Mouse (Mus musculus): ENCODE results near the gene Gna15. TPM values are rescaled to one million over a fixed set of nuclear protein-coding genes. Genes with fewer than 3 reads are reported as not detected.

Gene Gna15
- polyA plus RNA-seq (2012; rRNA removed): 16.1 and 16.2 TPM in 2 replicates

- peak; percentile 56 for DNase-seq (ENCODE audit: low spot score)
These were observed at the start of gene Gna15 for GRCm38 (mm10) chr10:81524051-81524605. Gna15 (minus strand) TSS chr10:81524225.

DNA sequence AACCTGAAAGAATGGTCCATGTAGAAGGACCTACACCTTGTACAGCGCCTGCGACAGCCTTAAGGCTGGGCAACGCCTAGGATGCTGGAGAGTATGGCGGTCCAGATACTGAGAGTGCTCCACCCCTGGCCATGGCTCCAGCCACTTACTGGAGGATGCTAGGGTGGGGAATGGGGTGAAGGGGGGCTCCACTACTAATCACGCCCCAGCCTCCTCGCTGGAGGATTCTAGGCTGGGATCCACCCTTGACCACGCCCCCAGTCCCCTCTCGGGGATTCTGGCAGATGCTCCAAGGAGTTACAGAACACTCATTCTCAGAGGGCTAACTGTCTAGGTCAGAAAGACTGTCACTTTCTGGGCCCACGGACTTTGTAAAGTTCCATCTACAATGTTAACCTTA, 49.0 kb upstream of the Gna15 start:
- no peak for DNase-seq (ENCODE audit: low spot score)

- no peak for DNase-seq (ENCODE audit: low spot score)
These were observed 48.2 kb upstream of the Gna15 start for GRCm38 (mm10) chr10:81572133-81572671.

- DNase-seq (ENCODE audit: low spot score): peak; percentile 88
These were observed 47.5 kb upstream of the Gna15 start for GRCm38 (mm10) chr10:81571501-81571876.

DNA sequence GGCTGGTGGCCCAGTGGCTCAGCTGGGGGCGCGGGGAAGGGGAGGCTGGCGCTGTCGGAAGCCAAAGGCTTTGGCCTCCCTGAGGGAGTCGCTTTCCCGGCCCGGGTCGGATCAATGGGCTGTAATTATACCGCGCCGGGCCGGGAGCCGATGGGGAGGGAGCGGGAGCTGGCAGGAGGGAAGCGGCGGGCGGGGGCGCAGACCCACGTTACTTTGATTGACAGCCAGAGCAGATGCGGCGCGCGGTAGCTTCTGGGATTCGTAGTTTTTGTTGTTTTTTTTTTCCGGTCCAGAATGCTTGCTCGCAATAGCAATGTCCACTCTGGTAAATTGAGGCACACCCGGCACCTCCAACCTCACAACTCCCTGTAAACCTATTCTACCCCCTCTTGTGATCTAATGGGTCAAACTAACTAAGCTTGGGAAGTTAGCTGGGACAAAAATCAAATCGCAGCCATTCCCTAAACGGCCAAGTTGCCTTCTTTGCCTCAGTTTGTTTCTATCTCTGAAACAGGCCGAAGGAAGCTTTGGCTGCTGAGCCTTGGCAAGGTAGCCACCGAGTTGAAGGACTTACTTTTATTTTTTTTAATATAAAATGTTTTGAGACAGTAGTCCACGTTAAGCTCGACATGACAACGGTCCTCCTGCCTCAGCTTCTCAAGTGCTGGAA, 46.9 kb upstream of the Gna15 start:
- peak; percentile 75 for DNase-seq (ENCODE audit: low spot score)

GRCm38 (mm10) chr10:81570238-81570800, 46.3 kb upstream of the Gna15 start:
- DNase-seq (ENCODE audit: low spot score): no peak

DNA sequence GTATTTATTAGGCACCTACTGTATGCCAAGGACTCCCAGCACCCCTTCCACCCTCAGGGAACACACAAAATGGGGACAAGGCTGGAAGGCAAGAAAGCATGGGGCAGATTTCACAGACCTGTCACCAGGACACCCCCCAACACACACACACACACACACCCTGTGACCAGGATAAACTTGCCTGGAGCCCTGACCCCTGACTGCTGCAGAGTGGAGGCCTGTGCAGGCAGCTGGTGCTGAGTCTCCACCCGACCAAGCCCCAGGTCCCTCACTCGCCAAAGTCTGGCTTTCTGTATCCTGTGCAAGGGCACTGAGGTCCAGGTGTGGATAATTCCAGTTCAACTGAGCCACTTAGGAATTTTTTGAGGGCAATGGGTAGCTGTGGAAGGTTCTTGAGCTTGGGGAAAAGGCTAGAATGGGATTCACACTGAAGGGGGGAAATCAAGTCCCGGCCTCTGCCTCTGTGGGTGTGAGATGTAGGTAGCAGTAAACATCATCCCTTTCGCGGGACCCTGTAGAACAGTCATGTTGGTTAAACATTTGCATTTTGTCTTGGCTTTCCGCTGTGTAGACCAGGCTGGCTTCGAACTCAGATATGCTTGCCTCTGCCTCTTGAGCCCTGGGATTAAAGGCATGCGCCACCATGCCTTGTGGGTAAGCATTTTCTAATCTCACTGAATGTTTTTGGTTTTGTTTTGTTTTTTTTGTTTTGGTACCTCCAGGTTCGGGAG, 45.6 kb upstream of the Gna15 start:
- no peak for DNase-seq (ENCODE audit: low spot score)

GRCm38 (mm10) chr10:81568381-81569191, 44.6 kb upstream of the Gna15 start:
- DNase-seq (ENCODE audit: low spot score): no peak

DNA sequence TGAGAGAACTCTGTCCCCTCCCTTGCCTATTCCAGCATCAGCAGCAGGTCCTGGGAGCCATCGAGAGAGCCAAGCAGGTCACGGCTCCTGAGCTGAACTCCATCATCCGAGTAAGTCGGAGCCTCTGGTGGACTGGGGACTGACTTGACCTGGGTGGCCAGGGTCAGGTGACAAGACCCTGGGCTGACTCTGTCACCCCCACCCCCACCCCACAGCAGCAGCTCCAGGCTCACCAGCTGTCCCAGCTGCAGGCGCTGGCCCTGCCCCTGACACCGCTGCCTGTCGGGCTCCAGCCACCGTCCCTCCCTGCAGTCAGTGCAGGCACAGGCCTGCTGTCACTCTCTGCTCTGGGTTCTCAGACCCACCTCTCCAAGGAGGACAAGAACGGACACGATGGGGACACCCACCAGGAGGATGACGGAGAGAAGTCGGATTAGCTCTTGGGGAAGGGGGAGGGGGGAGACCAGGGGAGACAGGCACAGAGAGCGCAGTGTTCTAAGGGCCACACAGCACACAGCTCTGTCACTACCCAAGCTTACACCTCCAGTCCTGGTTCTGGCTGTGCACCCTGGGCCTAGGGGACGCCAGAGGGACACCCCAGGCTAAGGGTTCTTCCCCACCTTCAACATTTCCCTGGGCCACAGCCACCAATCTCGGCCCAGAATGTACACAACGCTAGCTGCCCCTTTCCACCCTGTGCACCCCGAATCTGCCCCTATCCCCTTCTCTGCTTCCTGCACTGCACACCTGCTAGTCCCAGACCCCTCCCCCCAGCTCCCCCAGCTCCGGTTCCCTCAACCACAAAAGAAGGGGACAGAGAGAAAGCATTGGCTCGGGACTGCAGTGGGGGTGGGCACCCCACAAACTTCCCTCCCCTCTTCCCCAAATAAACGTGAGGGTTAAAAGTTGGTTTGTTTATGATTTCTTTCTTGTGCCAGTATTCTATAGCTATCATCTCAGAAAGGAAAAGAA, 41.5 kb upstream of the Gna15 start:
- no peak for DNase-seq (ENCODE audit: low spot score)

DNA sequence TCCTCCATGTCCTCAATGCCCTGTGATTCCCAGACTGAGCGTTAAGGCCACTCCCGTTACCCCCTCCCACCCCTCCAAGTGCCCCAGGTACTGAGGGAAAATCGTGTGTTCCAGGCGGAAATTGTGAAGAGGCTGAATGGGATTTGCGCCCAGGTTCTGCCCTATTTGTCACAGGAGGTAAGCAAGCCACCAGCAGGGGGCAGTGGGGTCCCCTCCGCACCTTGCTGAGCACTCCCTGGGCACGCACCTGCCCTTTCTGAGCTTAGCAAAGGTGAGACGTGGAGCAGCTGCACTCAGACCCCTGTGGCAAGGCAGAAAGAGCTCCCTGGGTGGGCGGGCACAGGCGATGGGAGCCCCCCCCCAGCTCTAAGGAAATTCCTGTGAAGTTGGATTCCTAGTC, 40.7 kb upstream of the Gna15 start:
- DNase-seq (ENCODE audit: low spot score): no peak

GRCm38 (mm10) chr10:81564216-81564615, 40.2 kb upstream of the Gna15 start:
- DNase-seq (ENCODE audit: low spot score): no peak

DNA sequence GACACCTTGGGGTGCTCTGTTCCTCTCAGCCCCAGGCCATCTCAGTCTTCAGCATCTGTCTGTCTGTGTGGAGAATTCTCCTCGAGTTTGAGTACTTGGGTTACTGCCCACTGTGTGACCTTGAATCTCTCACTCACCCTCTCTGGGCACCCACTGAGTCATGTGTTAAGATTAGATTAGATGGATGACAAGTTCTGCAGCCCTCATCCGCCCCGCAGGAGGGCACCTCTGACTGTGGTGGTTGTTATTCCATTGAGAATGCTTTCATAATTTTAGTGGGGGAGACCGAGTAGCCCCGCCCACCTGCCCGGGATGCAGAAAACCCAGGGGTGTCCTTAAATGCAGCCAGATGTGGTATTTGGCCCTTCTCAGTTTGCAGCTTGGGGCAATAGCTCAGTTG, 39.5 kb upstream of the Gna15 start:
- DNase-seq (ENCODE audit: low spot score): no peak

DNA sequence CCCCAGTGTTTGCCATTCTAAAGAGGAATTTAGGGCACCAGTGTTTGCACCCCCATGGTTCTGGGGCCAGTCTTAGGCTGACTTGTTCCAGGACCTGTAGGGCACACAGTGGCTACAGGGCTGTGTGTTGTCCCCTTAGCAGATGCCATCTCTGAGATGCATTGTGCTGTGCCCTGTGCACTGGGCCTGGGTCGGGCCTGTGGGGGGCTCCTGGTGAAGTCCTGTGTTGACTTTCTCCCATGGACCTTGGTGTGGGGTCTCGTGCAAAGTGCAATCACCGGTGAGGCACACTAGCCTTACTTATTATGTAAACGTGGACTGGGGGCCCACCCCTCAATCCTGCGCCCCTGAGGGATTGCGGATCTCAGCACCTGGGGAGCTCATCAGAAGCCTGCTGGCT, 38.4 kb upstream of the Gna15 start:
- DNase-seq (ENCODE audit: low spot score): no peak

DNA sequence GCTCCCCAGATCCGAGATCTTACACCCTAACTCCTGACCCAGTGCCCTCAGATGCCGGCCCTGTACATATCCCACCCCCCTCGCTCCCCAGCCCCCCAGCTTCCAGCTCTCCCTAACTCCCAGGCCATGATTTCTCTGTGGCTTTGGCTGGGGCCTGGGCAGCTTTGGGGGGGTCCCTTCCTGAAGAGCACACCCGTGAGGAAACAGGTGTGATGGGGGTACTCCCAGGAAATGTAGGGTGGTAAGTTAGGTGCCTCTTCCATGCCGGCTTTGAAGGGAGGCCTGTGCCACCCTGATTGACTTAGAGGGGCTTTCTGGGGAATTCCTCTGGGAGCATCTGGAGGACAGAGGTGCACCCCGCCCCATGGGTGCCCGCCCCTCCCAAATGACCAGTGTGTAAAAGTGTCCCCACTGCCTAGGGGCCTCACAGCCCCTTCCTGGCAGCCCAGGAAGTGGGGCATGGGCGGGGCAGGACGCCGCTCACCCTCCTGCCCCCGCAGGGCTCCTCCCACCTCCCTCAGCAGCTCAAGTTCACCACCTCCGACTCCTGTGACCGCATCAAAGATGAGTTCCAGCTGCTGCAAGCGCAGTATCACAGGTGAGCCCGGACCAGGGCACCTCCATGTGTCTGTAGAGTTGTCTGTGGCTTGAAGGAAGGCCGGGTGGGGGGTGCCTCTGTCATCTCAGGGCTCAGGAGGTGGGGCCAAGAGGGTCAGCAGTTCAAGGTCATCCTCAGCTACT, 36.9 kb upstream of the Gna15 start:
- no peak for DNase-seq (ENCODE audit: low spot score)

- peak; percentile 70 for DNase-seq (ENCODE audit: low spot score)
These were observed 35.9 kb upstream of the Gna15 start for GRCm38 (mm10) chr10:81559627-81560539.

- DNase-seq (ENCODE audit: low spot score): peak; percentile 77
These were observed 35.2 kb upstream of the Gna15 start, which contains the start of gene Aes for GRCm38 (mm10) chr10:81559163-81559626. Aes (plus strand) TSS chr10:81559488.

DNA sequence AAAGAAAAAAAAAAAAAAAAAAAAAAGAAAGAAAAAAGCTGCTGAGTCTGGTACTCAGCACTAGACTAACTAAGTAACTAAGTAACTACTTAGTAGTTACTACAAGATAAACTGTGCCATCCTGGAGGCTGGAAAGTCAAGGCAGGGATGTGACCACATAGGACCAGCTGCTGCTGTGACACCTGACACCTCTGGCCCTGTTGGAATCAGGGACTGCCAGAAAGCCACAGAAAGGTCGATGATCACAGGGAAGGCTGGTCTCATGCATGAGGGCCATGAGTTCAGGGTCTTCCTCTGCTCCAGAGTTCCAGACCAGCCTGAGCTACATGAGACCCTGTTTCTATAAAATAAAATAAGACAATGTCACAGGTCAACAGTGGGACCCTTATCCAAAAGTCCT, 33.5 kb upstream of the Gna15 start:
- DNase-seq (ENCODE audit: low spot score): no peak

DNA sequence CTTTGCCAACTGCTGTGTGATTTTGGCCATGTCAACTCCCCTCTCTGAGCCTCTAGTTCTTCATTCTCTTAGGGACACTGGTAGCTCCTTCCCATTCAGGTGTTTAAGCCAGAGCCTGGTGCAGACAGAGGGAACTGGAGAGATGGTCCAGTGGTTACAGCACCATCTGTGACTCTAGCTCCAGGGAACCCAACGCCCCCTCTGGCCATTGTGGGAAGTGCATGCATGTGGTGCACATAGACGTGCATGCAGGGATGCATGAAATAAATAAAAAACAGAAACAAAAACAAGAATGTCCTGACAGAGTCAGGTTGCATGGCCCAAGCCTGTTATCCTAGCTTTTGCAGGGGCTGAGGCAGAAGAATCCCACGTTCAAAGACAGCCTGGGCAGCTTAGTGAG, 32.3 kb upstream of the Gna15 start:
- no peak for DNase-seq (ENCODE audit: low spot score)
